Mouse (Mus musculus): ENCODE data around the gene Olfr558.

DNA sequence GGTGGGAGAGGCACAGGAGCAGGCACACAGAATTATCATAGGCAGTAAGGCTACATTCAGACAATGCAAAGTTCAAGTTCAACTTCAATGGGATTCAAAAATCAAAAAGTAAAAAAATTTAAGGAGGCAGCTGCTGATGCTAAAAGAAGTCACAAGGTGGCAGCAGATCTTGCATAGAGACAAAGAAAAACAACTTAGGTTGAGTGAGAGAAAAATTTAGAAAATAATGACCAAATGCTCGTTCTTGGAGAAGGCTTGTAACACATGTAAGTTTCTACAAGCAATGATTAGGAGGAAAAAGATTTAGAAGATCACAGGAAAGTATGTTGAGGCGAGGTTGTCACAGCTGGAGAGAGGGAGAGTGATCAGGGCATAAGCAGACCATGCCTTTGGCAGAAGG, 36.6 kb upstream of the Olfr558 start:
- TF ChIP-seq CTCF (IDR thresholded peaks at IDR 0.05; ENCODE audit: low read depth, low read length) (no peak), POLR2A (IDR thresholded peaks at IDR 0.05; ENCODE audit: extremely low read depth, insufficient read depth, low read length) (no peak)

All from liver, adult 2 months (tissue).